Mouse (Mus musculus) liver, embryonic 14.5 days (tissue): ENCODE measurements around the gene Nck1.

Experiments
- CTCF ChIP-seq: IDR thresholded peaks from 2 replicates; pipeline ENCODE4 v1.5.1; 2016; ENCODE audit warnings: antibody characterized with exemption, low read depth, control low read depth
- EP300 ChIP-seq: IDR thresholded peaks from 2 replicates; pipeline ENCODE4 v1.6.1; 2016; ENCODE audit warnings: antibody characterized with exemption, low read depth

GRCm38 (mm10) chr9:100570626-100571233, 24.8 kb upstream of the Nck1 start, which contains the start of gene Slc35g2:
- TF ChIP-seq EP300: no peak
- TF ChIP-seq CTCF: no peak
